Mouse (Mus musculus) heart, embryonic 10.5 days (tissue): ENCODE measurements around the gene Rad17. TPM values are rescaled to one million over a fixed set of nuclear protein-coding genes. Genes with fewer than 3 reads are reported as not detected.

ENCODE experiments used
- DNase-seq: peaks from one replicate; pipeline ENCODE4 v3.0.0-alpha.2; 2017; ENCODE audit warnings: low spot score
- H3K27ac ChIP-seq: fragments of 300-500 bp; sonication (generic); 2 replicates; pipeline ENCODE4 v1.5.1; 2016; ENCODE audit warnings: mild to moderate bottlenecking
- H3K27me3 ChIP-seq: fragments of 300-500 bp; sonication (generic); 2 replicates; pipeline ENCODE4 v1.6.1; 2016; ENCODE audit warnings: mild to moderate bottlenecking; ENCODE audit not compliant: poor library complexity, insufficient read depth, severe bottlenecking
- H3K36me3 ChIP-seq: fragments of 300-500 bp; sonication (generic); 2 replicates; pipeline ENCODE4 v1.6.1; 2016; ENCODE audit warnings: mild to moderate bottlenecking, moderate library complexity
- H3K4me1 ChIP-seq: fragments of 300-500 bp; sonication (generic); 2 replicates; pipeline ENCODE4 v1.6.1; 2016; ENCODE audit warnings: mild to moderate bottlenecking
- H3K4me3 ChIP-seq: fragments of 300-500 bp; sonication (generic); 2 replicates; pipeline ENCODE4 v1.5.1; 2016; ENCODE audit warnings: mild to moderate bottlenecking, moderate library complexity
- H3K9me3 ChIP-seq: fragments of 300-500 bp; sonication (generic); 2 replicates; pipeline ENCODE4 v1.6.1; 2016; ENCODE audit warnings: mild to moderate bottlenecking, moderate library complexity
- WGBS: fragments of 180-500 bp; shearing (Covaris S2); methylation state at CpG from one replicate; pipeline ENCODE4 v1.1.7; 2016; 5-methylcytosine and 5-hydroxymethylcytosine counted together
- polyA plus RNA-seq: library from polyadenylated mRNA; unstranded; fragments of >200 nt; fragmentation: Nextera tagmentation; extraction: Ambion mirVana; gene quantifications from 2 replicates; pipeline ENCODE4 v1.2.1, GENCODE M21; 2016

Rad17 gene
- polyA plus RNA-seq, 1 experiment from 2014 or later = 25.6 TPM

GRCm38 (mm10) chr13:100579951-100580350, 70.9 kb downstream of the Rad17 start:
- Histone ChIP-seq H3K4me1 (peaks cover 9% of the 10 kb centered on the region), H3K27me3 (no peaks in the 10 kb centered on the region), H3K36me3 (no peaks in the 10 kb centered on the region), H3K9me3 (no peaks in the 10 kb centered on the region), H3K4me3 (no peak overlapping the region), H3K27ac (no peak overlapping the region)
- no peak for DNase-seq

GRCm38 (mm10) chr13:100579220-100579619, 71.6 kb downstream of the Rad17 start:
- WGBS = 56% methylated on average over 3 of the region's 3 CpGs
- H3K4me3 ChIP-seq = no peak overlapping the region
- peaks cover 9% of the 10 kb centered on the region for H3K4me1 ChIP-seq

GRCm38 (mm10) chr13:100575950-100576349, 74.9 kb downstream of the Rad17 start:
- H3K4me1 ChIP-seq = no peaks in the 10 kb centered on the region
- no peaks in the 10 kb centered on the region for H3K9me3 ChIP-seq
- H3K4me3 ChIP-seq = no peak overlapping the region
- DNase-seq = no peak
- no peaks in the 10 kb centered on the region for H3K36me3 ChIP-seq
- no peak overlapping the region for H3K27ac ChIP-seq
- no peaks in the 10 kb centered on the region for H3K27me3 ChIP-seq
- WGBS = 34% methylated on average over 2 of the region's 2 CpGs

More at GRCm38 (mm10) chr13:100579220-100579619, 71.6 kb downstream of the Rad17 start:
- Histone ChIP-seq H3K9me3 (no peaks in the 10 kb centered on the region), H3K36me3 (no peaks in the 10 kb centered on the region), H3K27me3 (no peaks in the 10 kb centered on the region), H3K27ac (no peak overlapping the region)
- DNase-seq = no peak

- Histone ChIP-seq H3K4me3 (no peak overlapping the region), H3K9me3 (no peaks in the 10 kb centered on the region), H3K27ac (no peak overlapping the region), H3K36me3 (no peaks in the 10 kb centered on the region), H3K27me3 (no peaks in the 10 kb centered on the region), H3K4me1 (no peaks in the 10 kb centered on the region)
- no peak for DNase-seq
- WGBS = 47% methylated on average over 2 of the region's 2 CpGs
These were observed 80.1 kb downstream of the Rad17 start for GRCm38 (mm10) chr13:100570713-100571112.

- H3K4me1 ChIP-seq = no peaks in the 10 kb centered on the region
- 89% methylated on average over 1 of the region's 1 CpGs for WGBS
- H3K4me3 ChIP-seq = no peak overlapping the region
- H3K27ac ChIP-seq = no peak overlapping the region
- H3K27me3 ChIP-seq = no peaks in the 10 kb centered on the region
- no peaks in the 10 kb centered on the region for H3K36me3 ChIP-seq
- no peak for DNase-seq
- H3K9me3 ChIP-seq = no peaks in the 10 kb centered on the region
These were observed 82.5 kb downstream of the Rad17 start for GRCm38 (mm10) chr13:100568359-100568758.

Other genes with a start within 250 kb of the Rad17 start
- not detected in 2 replicates for gene Naip1, start 198.2 kb downstream of the Rad17 start, polyA plus RNA-seq
- 58.9 and 73.5 TPM in 2 replicates for gene Gtf2h2, start 158.5 kb downstream of the Rad17 start, polyA plus RNA-seq
- gene Ocln, start 98.3 kb downstream of the Rad17 start, polyA plus RNA-seq = 1.7 and 4.8 TPM in 2 replicates
- gene Marveld2, start 34.1 kb downstream of the Rad17 start, polyA plus RNA-seq = 3.7 and 5.3 TPM in 2 replicates
- gene Ak6, start 72 bp downstream of the Rad17 start, polyA plus RNA-seq = 271 and 304 TPM in 2 replicates
- 12.4 and 12.8 TPM in 2 replicates for gene Taf9, start 528 bp upstream of the Rad17 start, polyA plus RNA-seq
- gene Ccdc125, start 18.7 kb upstream of the Rad17 start, polyA plus RNA-seq = 4.2 and 5.8 TPM in 2 replicates
- 86.2 and 106 TPM in 2 replicates for gene Cdk7, start 79.9 kb upstream of the Rad17 start, polyA plus RNA-seq
- 202 and 238 TPM in 2 replicates for gene Mrps36, start 93.6 kb upstream of the Rad17 start, polyA plus RNA-seq
- 28.9 and 38.1 TPM in 2 replicates for gene Cenph, start 124.8 kb upstream of the Rad17 start, polyA plus RNA-seq
- gene Ccnb1, start 135.5 kb upstream of the Rad17 start, polyA plus RNA-seq = 295 and 306 TPM in 2 replicates
- 39.0 and 45.6 TPM in 2 replicates for gene Slc30a5, start 182.4 kb upstream of the Rad17 start, polyA plus RNA-seq